In genomic region chr13:74000961-74001360, GRCm38 (mm10) we compare ENCODE assay signal across 24 mouse cellular contexts. TPM values are rescaled to one million over a fixed set of nuclear protein-coding genes. Genes with fewer than 3 reads are reported as not detected.
"Had no signal": no experiment of that assay in that cellular context is flagged by ENCODE, and none has a peak within 500 bp of the region (broad histone marks: within the 10 kb centered on the region; RNA-seq: fewer than 3 reads in every experiment).

No protein-coding gene starts in this region.

- DNase-seq: retina, postnatal 1 day; right cerebral cortex, adult 18-20 months; right cerebral cortex, postnatal 14 days; right cerebral cortex, postnatal 25 days; right cerebral cortex, postnatal 4 days; spleen, adult 18-20 months; thymus, adult 18-20 months; thymus, adult 2 months; thymus, postnatal 14 days; thymus, postnatal 25 days; thymus, postnatal 36 days; thymus, postnatal 4 days had no signal

- H3K36me3 ChIP-seq: neural tube, embryonic 13.5 days; neural tube, embryonic 15.5 days; stomach, embryonic 15.5 days had no signal

- H3K4me2 ChIP-seq: neural tube, embryonic 13.5 days; neural tube, embryonic 15.5 days; stomach, embryonic 15.5 days had no signal

- H3K9ac ChIP-seq: neural tube, embryonic 13.5 days; neural tube, embryonic 15.5 days; stomach, embryonic 15.5 days had no signal

- H3K27me3 ChIP-seq: neural tube, embryonic 15.5 days had no signal

- H3K4me1 ChIP-seq: neural tube, embryonic 13.5 days; neural tube, embryonic 15.5 days; stomach, embryonic 15.5 days had no signal

- H3K4me3 ChIP-seq: neural tube, embryonic 13.5 days; neural tube, embryonic 15.5 days; stomach, embryonic 15.5 days had no signal

- H3K9me3 ChIP-seq: neural tube, embryonic 13.5 days; neural tube, embryonic 15.5 days; stomach, embryonic 15.5 days had no signal

- H3K27ac ChIP-seq: neural tube, embryonic 13.5 days; neural tube, embryonic 15.5 days; stomach, embryonic 15.5 days; stomach, postnatal 0 days had no signal

RNA-seq across cellular contexts. Expression of gene Zdhhc11, which starts 37.3 kb away (rescaled TPM):
- total RNA-seq: neutrophil, adult 5-6 weeks had no signal
- polyA plus RNA-seq: neural tube, embryonic 13.5 days; neural tube, embryonic 14.5 days; neural tube, embryonic 15.5 days; small intestine, adult 2 months; spleen, adult 2 months; stomach, embryonic 14.5 days; stomach, embryonic 15.5 days; stomach, embryonic 16.5 days; stomach, postnatal 0 days; thymus, adult 2 months; thymus, postnatal 0 days; urinary bladder, adult 2 months had no signal
